Comparison of ENCODE assay signal across 8 mouse cellular contexts in genomic region chr19:23758554-23759321, GRCm38 (mm10). TPM values are rescaled to one million over a fixed set of nuclear protein-coding genes. Genes with fewer than 3 reads are reported as not detected.
DNase-seq lines count a peak whose midpoint lies in the region; ATAC-seq and TF ChIP-seq lines count a peak whose summit lies in the region.

Apba1 (plus strand) TSS chr19:23758887.

- H3K36me3 ChIP-seq in intestine, embryonic 14.5 days (ENCODE audit: control insufficient read depth, insufficient read depth, low read length), result no peaks in the 10 kb centered on the region
- H3K36me3 ChIP-seq in megakaryocyte, embryonic 14.5 days (replicated peaks; ENCODE audit: low read length), result no peaks in the 10 kb centered on the region

- peaks cover 54% of the 10 kb centered on the region for H3K27me3 ChIP-seq in Patski
- peaks cover 22% of the 10 kb centered on the region for H3K27me3 ChIP-seq in intestine, embryonic 14.5 days (replicated peaks; ENCODE audit: control insufficient read depth, insufficient read depth, low read length)
- H3K27me3 ChIP-seq in megakaryocyte, embryonic 14.5 days (replicated peaks), result peaks cover 46% of the 10 kb centered on the region

- POLR2A ChIA-PET in Patski (lab: Charles Lee), result no interaction called here

- peak; percentile 75 for ATAC-seq in Patski
- ATAC-seq in intestine, embryonic 14.5 days (replicated peaks; ENCODE audit: low FRiP score, low TSS enrichment, low read depth), result peak; percentile 84

- H3K9ac ChIP-seq in intestine, embryonic 14.5 days (ENCODE audit: low read length), result peak within 1 kb of the TSS; percentile 74

- peak within 1 kb of the TSS; percentile 85 for H3K4me2 ChIP-seq in intestine, embryonic 14.5 days (ENCODE audit: low read length)

- intact Hi-C loops in left cerebral cortex, postnatal 14 days (cut with DNase I), result loop anchor here (1.0 to 5.0 kb wide), 5 partner anchors 71 to 386 kb away; partner anchors contain the start of gene Ptar1

- in situ Hi-C loops in Patski (cut with MboI; ENCODE audit: low pct_unique_long_range_greater_than_20kb), result loop anchor here (25.0 kb wide), 1 partner anchor 196 kb away; no protein-coding TSS in a partner anchor

- peak within 1 kb of the TSS; percentile 40; the same call in 1 of the 2 replicates for H3K27ac ChIP-seq in intestine, embryonic 14.5 days (ENCODE audit: low read depth)

- under 1% methylated on average over 77 of the region's 98 CpGs for WGBS in intestine, embryonic 14.5 days

- no peaks in the 10 kb centered on the region for H3K9me3 ChIP-seq in intestine, embryonic 14.5 days (ENCODE audit: control insufficient read depth, low read length)
- peaks cover 9% of the 10 kb centered on the region for H3K9me3 ChIP-seq in megakaryocyte, embryonic 14.5 days

- TF ChIP-seq CTCF in Patski (IDR thresholded peaks at IDR 0.05), result peak; percentile 37

- peak within 1 kb of the TSS; percentile 68 for H3K4me3 ChIP-seq in intestine, embryonic 14.5 days (ENCODE audit: low read depth, low read length)
- peak within 1 kb of the TSS; percentile 97 for H3K4me3 ChIP-seq in megakaryocyte, embryonic 14.5 days (replicated peaks)

- no peak for DNase-seq in Patski (ENCODE audit: low read depth, low spot score)
- peak; percentile 89 to 92 for DNase-seq in cerebellum, postnatal 14 days
- peak; percentile 76 for DNase-seq in gastrocnemius, postnatal 10 days
- DNase-seq in intestine, embryonic 14.5 days (ENCODE audit: low spot score), result peak; percentile 87
- DNase-seq in left cerebral cortex, postnatal 14 days (ENCODE audit: low spot score in 2 of 2), result peak; percentile 83 to 88
- DNase-seq in right cerebral cortex, adult 18-20 months, result peak; percentile 86
- peak; percentile 53 for DNase-seq in urinary bladder, postnatal 14 days (ENCODE audit: low spot score)

- H3K4me1 ChIP-seq in intestine, embryonic 14.5 days (replicated peaks; ENCODE audit: control insufficient read depth, insufficient read depth, low read length), result no peaks in the 10 kb centered on the region
- peaks cover 33% of the 10 kb centered on the region for H3K4me1 ChIP-seq in megakaryocyte, embryonic 14.5 days

- CTCF ChIA-PET in Patski (lab: Charles Lee), result interaction anchor here (0.7 to 5.1 kb wide), 16 partner anchors 10 to 213 kb away, joined by 3 to 41 read pairs (median 4); no protein-coding TSS in a partner anchor

RNA-seq across cellular contexts. Expression of gene Apba1, which starts in this region (rescaled TPM):
- polyA plus RNA-seq in Patski (2021), result 0.03 TPM
- total RNA-seq in gastrocnemius, postnatal 10 days (2021), result 1 to 10 TPM; 3.6 to 4.2 TPM
- 0.77 and 0.89 TPM in 2 replicates for polyA plus RNA-seq in intestine, embryonic 14.5 days (2014; fragmentation: Nextera tagmentation; extraction: Ambion mirVana)
- total RNA-seq in left cerebral cortex, postnatal 14 days (2021), result 100 to 1,000 TPM; 185 to 190 TPM
- 0.73 and 1.00 TPM in 2 replicates for polyA plus RNA-seq in megakaryocyte, embryonic 14.5 days (2012; ENCODE audit: insufficient read depth, low replicate concordance)

Comparison
In these comparisons a context has a peak if more than half of its experiments do, and no peak if none do; other contexts are left out.
1. RNA of gene Apba1 (total RNA-seq): 185 to 190 TPM in left cerebral cortex, postnatal 14 days; 3.6 to 4.2 TPM in gastrocnemius, postnatal 10 days; every median in the first group is over 10 times any median in the second.
2. Peak in ATAC-seq in Patski; RNA of the gene not detected or under 1 TPM.
3. Peak in DNase-seq, ATAC-seq, H3K4me3 ChIP-seq, H3K27ac ChIP-seq, H3K9ac ChIP-seq and H3K4me2 ChIP-seq in intestine, embryonic 14.5 days; RNA of the gene not detected or under 1 TPM.